Mouse (Mus musculus) embryonic fibroblast, embryonic 13.5 days (primary cell): ENCODE results near the gene Ifi207. TPM values are rescaled to one million over a fixed set of nuclear protein-coding genes. Genes with fewer than 3 reads are reported as not detected.
A peak's percentile ranks its signal among the peaks of the same experiment; 100 is the strongest.
"Not testable (repeated sequence)": the region's sequence is repeated elsewhere in the genome, so short reads cannot be mapped to it uniquely, and the experiment has no call there.

Experiments used
- H3K27ac ChIP-seq: 2 replicates; pipeline ENCODE4 v1.5.1; 2012; ENCODE audit warnings: low read length, control low read depth, inconsistent platforms; ENCODE audit not compliant: insufficient read depth
- H3K4me1 ChIP-seq: 2 replicates; pipeline ENCODE4 v1.6.1; 2011; ENCODE audit warnings: low read length; ENCODE audit not compliant: control insufficient read depth, insufficient read depth
- H3K4me3 ChIP-seq: 2 replicates; pipeline ENCODE4 v1.5.1; 2011; ENCODE audit warnings: mild to moderate bottlenecking, control low read depth, low read length; ENCODE audit not compliant: insufficient read depth
- CTCF ChIP-seq: IDR thresholded peaks from 2 replicates; pipeline ENCODE4 v1.5.1; 2011; ENCODE audit warnings: mild to moderate bottlenecking, control low read depth, low read length, moderate library complexity, borderline replicate concordance; ENCODE audit not compliant: insufficient read depth
- POLR2A ChIP-seq: IDR thresholded peaks from 2 replicates; pipeline ENCODE4 v1.6.1; 2011; ENCODE audit warnings: low read depth, mild to moderate bottlenecking, control low read depth, low read length, moderate library complexity
- polyA plus RNA-seq: library from polyadenylated mRNA; stranded (reverse); fragments of >200 nt; gene quantifications from 2 replicates; pipeline ENCODE4 v1.2.4, GENCODE M21; 2011; ENCODE audit warnings: low read depth; ENCODE audit not compliant: missing spikeins, insufficient read length

The Ifi207 gene
- polyA plus RNA-seq = 2.3 and 2.5 TPM in 2 replicates

- TF ChIP-seq POLR2A (no peak), CTCF (no peak)
- Histone ChIP-seq H3K27ac (no peak within 1 kb of the TSS), H3K4me3 (no peak within 1 kb of the TSS), H3K4me1 (no peaks in the 10 kb centered on the region)
Observed at GRCm38 (mm10) chr1:173741656-173742055, at the start of gene Ifi207. Gene Ifi207, minus strand, starts transcription at chr1:173741747.

DNA sequence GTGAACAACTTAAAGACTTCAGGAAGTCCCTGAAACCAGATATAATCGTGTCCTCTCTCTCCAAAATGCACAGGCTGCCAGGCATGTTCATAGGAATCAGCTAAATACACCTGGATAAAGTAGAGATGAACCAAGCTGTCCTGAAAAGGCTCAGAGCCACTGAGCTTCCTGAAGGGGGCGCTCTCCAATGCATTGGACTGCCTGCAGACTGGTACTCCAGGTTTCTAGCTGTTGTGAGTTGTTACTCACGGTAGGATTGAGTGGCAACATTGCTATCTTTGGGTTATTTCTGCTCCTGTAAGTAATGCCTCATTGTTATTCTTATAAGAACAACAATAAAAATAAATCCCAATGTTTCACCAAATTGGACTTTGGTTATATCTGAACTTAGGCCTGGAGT, 31.9 kb upstream of the Ifi207 start:
- not testable (repeated sequence) for H3K4me3 ChIP-seq, H3K27ac ChIP-seq

DNA sequence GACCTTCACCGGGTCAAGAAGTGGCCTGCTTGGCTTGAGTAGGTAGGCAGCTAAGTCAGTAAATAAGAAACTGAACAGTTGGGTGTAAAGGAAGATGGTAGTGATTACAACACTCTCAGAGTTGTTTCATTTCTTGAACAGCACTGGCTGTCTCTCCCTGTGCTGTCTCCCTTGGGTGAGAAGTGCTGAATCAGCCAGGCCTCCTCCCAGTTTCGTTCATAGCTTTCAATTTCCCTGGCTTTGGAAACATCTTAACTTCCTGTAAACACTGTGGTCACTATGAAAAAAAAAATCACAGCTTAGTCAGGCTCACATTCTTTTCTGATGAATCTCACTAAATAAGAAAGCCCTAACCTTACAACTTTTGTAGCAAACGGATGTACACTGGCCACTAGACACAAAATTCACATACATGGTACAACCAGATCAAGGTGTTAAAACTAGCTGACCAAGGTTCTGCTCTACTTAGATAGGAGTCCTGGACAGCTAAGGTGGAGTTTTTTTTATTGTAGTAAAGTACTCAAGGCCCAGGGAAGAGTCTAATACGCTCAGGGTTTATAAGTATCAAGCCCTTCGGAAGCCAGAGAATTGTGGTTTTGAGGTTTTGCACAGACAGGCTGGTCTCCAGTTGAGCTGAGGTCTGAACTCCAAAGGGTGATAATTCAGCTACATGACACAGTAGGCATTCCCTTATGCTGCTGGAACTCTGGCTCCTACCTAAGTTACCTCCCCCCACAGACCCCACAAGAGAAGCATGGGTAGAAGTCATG, 25.5 kb upstream of the Ifi207 start, which contains the start of gene Ifi204:
Ifi204 (minus strand) TSS at position 96 of the 770 bp plus-strand sequence.
- H3K27ac ChIP-seq = peak within 1 kb of the TSS; percentile 87
- not testable (repeated sequence) for H3K4me3 ChIP-seq

More for the DNA sequence above, 31.9 kb upstream of the Ifi207 start:
- H3K4me1 ChIP-seq = not testable (repeated sequence)

DNA sequence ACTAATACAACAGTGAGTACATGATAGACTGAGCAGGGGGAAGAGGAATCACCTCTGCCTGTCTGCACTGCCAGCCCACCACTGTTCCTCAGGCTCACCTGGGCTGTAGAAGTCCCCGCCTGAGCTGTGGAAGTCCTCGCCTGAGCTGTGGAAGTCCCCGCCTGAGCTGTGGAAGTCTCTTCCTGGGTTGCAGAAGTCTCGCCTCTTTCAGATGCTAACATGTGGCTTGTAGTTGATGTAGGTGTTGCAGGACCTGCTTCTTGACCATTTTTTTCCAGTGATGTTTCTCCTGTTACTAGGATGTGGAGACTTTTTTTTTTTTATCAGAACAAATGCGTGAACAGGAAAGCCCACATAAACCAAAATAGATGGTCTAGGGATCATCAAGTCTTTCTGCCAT, 18.5 kb upstream of the Ifi207 start:
- not testable (repeated sequence) for H3K4me3 ChIP-seq, H3K27ac ChIP-seq, H3K4me1 ChIP-seq

More for the DNA sequence above, 25.5 kb upstream of the Ifi207 start, which contains the start of gene Ifi204:
- H3K4me1 ChIP-seq = not testable (repeated sequence)

- Histone ChIP-seq H3K27ac (no peak overlapping the region), H3K4me1 (no peaks in the 10 kb centered on the region), H3K4me3 (no peak overlapping the region)
- TF ChIP-seq POLR2A (no peak), CTCF (no peak)
Observed at GRCm38 (mm10) chr1:173742262-173742661, 715 bp upstream of the Ifi207 start.

DNA sequence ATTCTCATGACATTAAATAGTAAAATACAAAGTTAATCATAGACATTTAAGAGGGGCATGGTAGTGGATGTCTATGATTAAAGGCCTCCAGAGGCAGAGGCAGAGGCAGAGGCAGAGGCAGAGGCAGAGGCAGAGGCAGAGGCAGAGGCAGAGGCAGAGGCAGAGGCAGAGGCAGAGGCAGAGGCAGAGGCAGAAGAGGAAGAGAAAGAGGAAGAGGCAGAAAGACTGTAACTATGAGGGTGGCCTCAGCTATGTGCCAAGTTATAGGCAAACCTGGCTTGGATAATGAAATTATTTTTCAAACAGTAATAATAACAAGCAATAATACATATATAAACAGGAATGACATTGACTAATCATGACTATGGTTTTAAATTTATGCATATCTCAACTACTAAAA, 1.0 kb downstream of the Ifi207 start:
- Histone ChIP-seq H3K4me1 (no peaks in the 10 kb centered on the region), H3K4me3 (no peak overlapping the region), H3K27ac (no peak overlapping the region)
- TF ChIP-seq CTCF = no peak

- no peak overlapping the region; the same call in 1 of the 2 replicates for H3K27ac ChIP-seq
- TF ChIP-seq POLR2A (no peak), CTCF (no peak)
- no peaks in the 10 kb centered on the region for H3K4me1 ChIP-seq
- no peak overlapping the region for H3K4me3 ChIP-seq
Observed at GRCm38 (mm10) chr1:173736986-173737385, 4.6 kb downstream of the Ifi207 start.

DNA sequence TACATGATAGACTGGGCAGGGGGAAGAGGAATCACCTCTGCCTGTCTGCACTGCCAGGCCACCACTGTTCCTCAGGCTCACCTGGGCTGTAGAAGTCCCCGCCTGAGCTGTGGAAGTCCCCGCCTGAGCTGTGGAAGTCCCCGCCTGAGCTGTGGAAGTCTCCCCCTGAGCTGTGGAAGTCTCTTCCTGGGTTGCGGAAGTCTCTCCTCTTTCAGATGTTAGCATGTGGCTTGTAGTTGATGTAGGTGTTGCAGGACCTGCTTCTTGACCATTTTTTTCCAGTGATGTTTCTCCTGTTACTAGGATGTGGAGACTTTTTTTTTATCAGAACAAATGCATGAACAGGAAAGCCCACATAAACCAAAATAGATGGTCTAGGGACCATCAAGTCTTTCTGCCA, 6.5 kb downstream of the Ifi207 start:
- not testable (repeated sequence) for H3K27ac ChIP-seq, H3K4me1 ChIP-seq, H3K4me3 ChIP-seq

DNA sequence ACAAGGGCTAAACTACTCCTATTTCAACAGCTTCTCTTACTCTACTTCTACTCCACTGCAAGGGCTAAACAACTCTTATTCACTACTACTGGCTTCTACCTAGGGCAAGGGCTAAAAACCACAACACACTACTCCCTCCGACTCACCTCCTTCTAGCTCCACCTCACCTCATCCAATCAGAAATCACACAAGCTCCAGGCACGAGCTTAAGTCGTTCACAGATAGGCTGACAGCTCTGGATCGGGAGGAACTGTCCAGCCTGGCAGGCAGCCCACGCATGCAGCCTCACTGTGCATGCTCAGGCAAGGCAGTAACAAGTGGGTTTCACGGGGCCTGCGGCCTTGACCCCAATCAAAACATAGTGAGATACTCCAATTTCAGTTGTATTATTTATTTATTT, 8.3 kb downstream of the Ifi207 start:
- H3K27ac ChIP-seq = no peak overlapping the region
- H3K4me3 ChIP-seq = no peak overlapping the region
- no peaks in the 10 kb centered on the region for H3K4me1 ChIP-seq
- TF ChIP-seq POLR2A (no peak), CTCF (no peak)

- Histone ChIP-seq H3K4me3 (no peak overlapping the region), H3K27ac (no peak overlapping the region), H3K4me1 (no peaks in the 10 kb centered on the region)
- TF ChIP-seq CTCF (no peak), POLR2A (no peak)
Observed at GRCm38 (mm10) chr1:173694270-173694669, 47.3 kb downstream of the Ifi207 start.

DNA sequence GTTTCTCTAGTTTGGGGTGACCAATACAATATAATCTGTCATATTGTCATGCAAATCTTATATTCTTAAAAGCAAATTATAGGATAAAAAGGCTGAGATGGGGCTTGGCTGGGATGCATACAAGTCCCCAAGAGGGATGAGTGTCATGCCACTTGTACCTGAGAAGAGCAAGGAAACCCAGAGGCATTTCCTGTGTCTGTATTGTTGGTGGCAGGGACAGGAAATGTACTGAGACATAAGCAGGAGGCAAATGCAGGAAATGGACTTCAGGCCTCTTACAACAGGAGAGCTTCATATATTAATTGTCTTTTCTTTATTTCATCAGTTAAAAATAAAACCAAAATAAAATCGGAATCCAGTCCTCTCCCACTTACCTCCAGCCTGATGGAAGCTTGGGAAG, 62.9 kb downstream of the Ifi207 start:
- H3K4me1 ChIP-seq = not testable (repeated sequence)

GRCm38 (mm10) chr1:173673458-173674097, 68.0 kb downstream of the Ifi207 start, which contains the start of gene Ifi208:
Gene Ifi208, plus strand, starts transcription at chr1:173673675.
- not testable (repeated sequence) for H3K4me3 ChIP-seq, H3K27ac ChIP-seq, H3K4me1 ChIP-seq

More for the DNA sequence above, 62.9 kb downstream of the Ifi207 start:
- H3K27ac ChIP-seq, H3K4me3 ChIP-seq: not testable (repeated sequence)
